Mouse (Mus musculus) midbrain, postnatal 0 days (tissue): ENCODE measurements at regions not wholly inside any gene's neighbourhood (a gene's known extent, or its start where the extent isn't known, plus 50 kb on each side); places are given as distances from the start of the nearest gene placed in this dataset.
A peak's percentile ranks its signal among the peaks of the same experiment; 100 is the strongest.

Experiments used
- ATAC-seq: fragments of 200-750 bp; cut with Nextera tagmentation; 2 replicates; pipeline ENCODE4 v1.8.0; 2017; ENCODE audit warnings: moderate number of reproducible peaks, mild to moderate bottlenecking, moderate TSS enrichment, moderate library complexity; ENCODE audit not compliant: low FRiP score
- DNase-seq: peaks from one replicate; pipeline ENCODE4 v3.0.0-alpha.2; 2015; ENCODE audit warnings: low spot score
- H3K27ac ChIP-seq: fragments of 300-500 bp; sonication (generic); 2 replicates; pipeline ENCODE4 v1.5.1; 2014; ENCODE audit warnings: low read depth, mild to moderate bottlenecking, low read length, mixed read lengths
- H3K27me3 ChIP-seq: fragments of 300-500 bp; sonication (generic); 2 replicates; pipeline ENCODE4 v1.6.1; 2014; ENCODE audit warnings: low read length, control low read depth, mixed read lengths; ENCODE audit not compliant: insufficient read depth
- H3K36me3 ChIP-seq: fragments of 300-500 bp; sonication (generic); 2 replicates; pipeline ENCODE4 v1.6.1; 2014; ENCODE audit warnings: low read length, control low read depth, mixed read lengths; ENCODE audit not compliant: insufficient read depth
- H3K4me1 ChIP-seq: fragments of 300-500 bp; sonication (generic); 2 replicates; pipeline ENCODE4 v1.6.1; 2014; ENCODE audit warnings: mild to moderate bottlenecking, control low read depth, antibody characterized with exemption, low read length, mixed read lengths; ENCODE audit not compliant: insufficient read depth
- H3K4me2 ChIP-seq: fragments of 300-500 bp; sonication (generic); 2 replicates; pipeline ENCODE4 v1.6.1; 2014; ENCODE audit warnings: low read depth, mild to moderate bottlenecking, low read length, mixed read lengths; ENCODE audit not compliant: poor library complexity, severe bottlenecking
- H3K4me3 ChIP-seq: fragments of 300-500 bp; sonication (generic); 2 replicates; pipeline ENCODE4 v1.5.1; 2014; ENCODE audit warnings: low read depth, mild to moderate bottlenecking, low read length, moderate library complexity
- H3K9ac ChIP-seq: fragments of 300-500 bp; sonication (generic); replicated peaks from 2 replicates; pipeline ENCODE4 v1.6.1; 2014; ENCODE audit warnings: mild to moderate bottlenecking, low read length, moderate library complexity, mixed read lengths; ENCODE audit not compliant: poor library complexity, severe bottlenecking
- H3K9me3 ChIP-seq: fragments of 300-500 bp; sonication (generic); 2 replicates; pipeline ENCODE4 v1.6.1; 2016; ENCODE audit warnings: low read length, control low read depth
- CTCF ChIP-seq: IDR thresholded peaks from 2 replicates; pipeline ENCODE4 v1.5.1; 2016; ENCODE audit warnings: antibody characterized with exemption, mild to moderate bottlenecking
- WGBS: fragments of 180-500 bp; shearing (Covaris S2); extraction: QIAGEN DNeasy Blood & Tissue Kit; methylation state at CpG from one replicate; pipeline ENCODE4 v1.1.7; 2014; 5-methylcytosine and 5-hydroxymethylcytosine counted together

GRCm38 (mm10) chr5:33489286-33489685 lies 55.5 kb upstream of the Nkx1-1 start:
- no peaks in the 10 kb centered on the region for H3K36me3 ChIP-seq
- 72% methylated on average over 6 of the region's 6 CpGs for WGBS
- TF ChIP-seq CTCF = no peak
- no peak overlapping the region for H3K9ac ChIP-seq
- no peaks in the 10 kb centered on the region for H3K9me3 ChIP-seq
- no peak overlapping the region for H3K4me2 ChIP-seq
- no peaks in the 10 kb centered on the region for H3K4me1 ChIP-seq
- DNase-seq (no peak), ATAC-seq (no peak)
- no peaks in the 10 kb centered on the region for H3K27me3 ChIP-seq
- H3K27ac ChIP-seq = no peak overlapping the region
- H3K4me3 ChIP-seq = no peak overlapping the region

- no peak overlapping the region for H3K4me2 ChIP-seq
- DNase-seq (peak; percentile 17), ATAC-seq (no peak)
- no peaks in the 10 kb centered on the region for H3K36me3 ChIP-seq
- H3K9ac ChIP-seq = no peak overlapping the region
- no peaks in the 10 kb centered on the region for H3K4me1 ChIP-seq
- no peaks in the 10 kb centered on the region for H3K27me3 ChIP-seq
- TF ChIP-seq CTCF = no peak
- no peak overlapping the region for H3K4me3 ChIP-seq
- H3K9me3 ChIP-seq = no peaks in the 10 kb centered on the region
- H3K27ac ChIP-seq = no peak overlapping the region
- WGBS = 6% methylated on average over 9 of the region's 9 CpGs
These were observed 54.4 kb upstream of the Nkx1-1 start for GRCm38 (mm10) chr5:33488152-33488561.

DNA sequence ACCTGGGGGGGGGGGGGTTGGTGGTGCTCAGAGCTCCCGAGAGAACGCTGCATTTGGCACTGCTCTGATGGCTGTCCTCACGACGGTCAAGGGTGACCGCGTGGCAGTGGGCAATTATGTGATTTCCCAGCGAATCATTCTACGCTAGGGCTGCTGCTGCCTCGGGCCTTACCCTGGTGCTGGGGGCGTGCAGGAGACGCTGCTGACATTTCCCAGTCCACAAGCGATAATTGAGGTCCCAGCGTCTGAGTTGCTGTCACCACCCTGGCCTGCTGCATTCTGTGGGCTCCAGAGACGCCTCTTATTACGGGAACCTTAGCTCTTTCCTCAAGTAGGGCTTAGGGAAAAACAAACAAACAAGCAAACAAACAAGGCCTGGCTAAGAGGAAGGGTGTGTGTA lies 52.0 kb upstream of the Nkx1-1 start:
- Histone ChIP-seq H3K9ac (no peak overlapping the region), H3K4me2 (no peak overlapping the region), H3K4me3 (no peak overlapping the region), H3K27ac (no peak overlapping the region), H3K9me3 (no peaks in the 10 kb centered on the region), H3K4me1 (no peaks in the 10 kb centered on the region), H3K36me3 (no peaks in the 10 kb centered on the region), H3K27me3 (no peaks in the 10 kb centered on the region)
- ATAC-seq (no peak), DNase-seq (no peak)
- TF ChIP-seq CTCF = no peak
- 75% methylated on average over 14 of the region's 15 CpGs for WGBS
